Mouse (Mus musculus) limb, embryonic 13.5 days (tissue): ENCODE data around the gene Lhfpl4. TPM values are rescaled to one million over a fixed set of nuclear protein-coding genes. Genes with fewer than 3 reads are reported as not detected.

Source experiments
- ATAC-seq: fragments of 200-750 bp; cut with Nextera tagmentation; 2 replicates; pipeline ENCODE4 v1.8.0; 2017; ENCODE audit warnings: low read depth, moderate number of reproducible peaks, moderate TSS enrichment; ENCODE audit not compliant: low FRiP score
- H3K27ac ChIP-seq: fragments of 300-500 bp; sonication (generic); 2 replicates; pipeline ENCODE4 v1.5.1; 2015; ENCODE audit warnings: inconsistent platforms, mild to moderate bottlenecking, moderate library complexity
- H3K27me3 ChIP-seq: fragments of 300-500 bp; sonication (generic); 2 replicates; pipeline ENCODE4 v1.6.1; 2015; ENCODE audit warnings: mild to moderate bottlenecking, inconsistent platforms
- H3K36me3 ChIP-seq: fragments of 300-500 bp; sonication (generic); 2 replicates; pipeline ENCODE4 v1.6.1; 2015; ENCODE audit warnings: inconsistent platforms, mild to moderate bottlenecking, moderate library complexity
- H3K4me1 ChIP-seq: fragments of 300-500 bp; sonication (generic); 2 replicates; pipeline ENCODE4 v1.6.1; 2015; ENCODE audit warnings: inconsistent platforms
- H3K4me2 ChIP-seq: fragments of 300-500 bp; sonication (generic); replicated peaks from 2 replicates; pipeline ENCODE4 v1.6.1; 2015; ENCODE audit warnings: inconsistent platforms, mild to moderate bottlenecking, moderate library complexity
- H3K4me3 ChIP-seq: fragments of 300-500 bp; sonication (generic); 2 replicates; pipeline ENCODE4 v1.5.1; 2015; ENCODE audit warnings: moderate library complexity, mild to moderate bottlenecking, inconsistent platforms
- H3K9ac ChIP-seq: fragments of 300-500 bp; sonication (generic); 2 replicates; pipeline ENCODE4 v1.6.1; 2015; ENCODE audit warnings: mild to moderate bottlenecking, inconsistent platforms
- H3K9me3 ChIP-seq: fragments of 300-500 bp; sonication (generic); 2 replicates; pipeline ENCODE4 v1.6.1; 2016; ENCODE audit warnings: inconsistent platforms
- WGBS: fragments of 180-500 bp; shearing (Covaris S2); methylation state at CpG from one replicate; pipeline ENCODE4 v1.1.7; 2015; 5-methylcytosine and 5-hydroxymethylcytosine counted together
- polyA plus RNA-seq: library from polyadenylated mRNA; unstranded; fragments of >200 nt; fragmentation: Nextera tagmentation; extraction: Ambion mirVana; gene quantifications from 2 replicates; pipeline ENCODE4 v1.2.1, GENCODE M21; 2015

The Lhfpl4 gene
- polyA plus RNA-seq = 0.80 and 1.1 TPM in 2 replicates

GRCm38 (mm10) chr6:113194841-113195595, at the start of gene Lhfpl4:
Gene Lhfpl4 (minus strand): TSS chr6:113195384.
- H3K9me3 ChIP-seq = no peaks in the 10 kb centered on the region
- H3K27me3 ChIP-seq = peaks cover 63% of the 10 kb centered on the region
- peak within 1 kb of the TSS; percentile 25 for H3K9ac ChIP-seq
- H3K27ac ChIP-seq = no peak within 1 kb of the TSS
- ATAC-seq = no peak
- under 1% methylated on average over 48 of the region's 66 CpGs for WGBS
- H3K4me2 ChIP-seq = peak within 1 kb of the TSS; percentile 74
- peaks cover 13% of the 10 kb centered on the region for H3K4me1 ChIP-seq
- peak within 1 kb of the TSS; percentile 49 for H3K4me3 ChIP-seq
- H3K36me3 ChIP-seq = no peaks in the 10 kb centered on the region

- Histone ChIP-seq H3K9ac (no peak overlapping the region), H3K27me3 (no peaks in the 10 kb centered on the region), H3K4me3 (no peak overlapping the region), H3K27ac (no peak overlapping the region), H3K4me2 (no peak overlapping the region), H3K4me1 (peaks cover 14% of the 10 kb centered on the region), H3K9me3 (no peaks in the 10 kb centered on the region), H3K36me3 (peaks cover 48% of the 10 kb centered on the region)
- 81% methylated on average over 1 of the region's 1 CpGs for WGBS
- no peak for ATAC-seq
Measured at GRCm38 (mm10) chr6:113242753-113243152, 47.6 kb upstream of the Lhfpl4 start.

- no peaks in the 10 kb centered on the region for H3K9me3 ChIP-seq
- H3K4me2 ChIP-seq = peak overlapping the region; percentile 95
- ATAC-seq = no peak
- peaks cover 18% of the 10 kb centered on the region for H3K4me1 ChIP-seq
- peak overlapping the region; percentile 92 for H3K4me3 ChIP-seq
- 37% methylated on average over 6 of the region's 6 CpGs for WGBS
- H3K9ac ChIP-seq = peak overlapping the region; percentile 83
- no peak overlapping the region for H3K27ac ChIP-seq
- H3K27me3 ChIP-seq = no peaks in the 10 kb centered on the region
- peaks cover 28% of the 10 kb centered on the region for H3K36me3 ChIP-seq
Measured at GRCm38 (mm10) chr6:113238442-113238841, 43.3 kb upstream of the Lhfpl4 start.

GRCm38 (mm10) chr6:113237542-113238270, 42.5 kb upstream of the Lhfpl4 start, which contains the start of gene Mtmr14:
Gene Mtmr14 (plus strand): TSS chr6:113237843.
- Histone ChIP-seq H3K9me3 (no peaks in the 10 kb centered on the region), H3K27ac (peak within 1 kb of the TSS; percentile 52; the same call in 1 of the 2 replicates), H3K4me1 (peaks cover 18% of the 10 kb centered on the region), H3K9ac (peak within 1 kb of the TSS; percentile 83), H3K27me3 (no peaks in the 10 kb centered on the region), H3K4me3 (peak within 1 kb of the TSS; percentile 92), H3K4me2 (peak within 1 kb of the TSS; percentile 95), H3K36me3 (peaks cover 22% of the 10 kb centered on the region)
- peak; percentile 99 for ATAC-seq
- WGBS = under 1% methylated on average over 55 of the region's 55 CpGs

GRCm38 (mm10) chr6:113235141-113235540, 40.0 kb upstream of the Lhfpl4 start:
- Histone ChIP-seq H3K27me3 (no peaks in the 10 kb centered on the region), H3K4me2 (no peak overlapping the region), H3K36me3 (peaks cover 4% of the 10 kb centered on the region), H3K9ac (no peak overlapping the region), H3K27ac (no peak overlapping the region), H3K4me3 (no peak overlapping the region), H3K9me3 (no peaks in the 10 kb centered on the region), H3K4me1 (peaks cover 18% of the 10 kb centered on the region)
- WGBS = 65% methylated on average over 5 of the region's 5 CpGs
- no peak for ATAC-seq

GRCm38 (mm10) chr6:113226705-113227104, 31.5 kb upstream of the Lhfpl4 start:
- no peak for ATAC-seq
- H3K9me3 ChIP-seq = no peaks in the 10 kb centered on the region

GRCm38 (mm10) chr6:113225798-113226197, 30.6 kb upstream of the Lhfpl4 start:
- WGBS = 83% methylated on average over 4 of the region's 4 CpGs
- Histone ChIP-seq H3K9ac (no peak overlapping the region), H3K9me3 (no peaks in the 10 kb centered on the region), H3K27me3 (no peaks in the 10 kb centered on the region), H3K4me1 (no peaks in the 10 kb centered on the region), H3K4me2 (no peak overlapping the region), H3K4me3 (no peak overlapping the region), H3K36me3 (no peaks in the 10 kb centered on the region), H3K27ac (no peak overlapping the region)
- ATAC-seq = no peak

More at GRCm38 (mm10) chr6:113226705-113227104, 31.5 kb upstream of the Lhfpl4 start:
- no peak overlapping the region for H3K27ac ChIP-seq
- H3K27me3 ChIP-seq = no peaks in the 10 kb centered on the region
- no peaks in the 10 kb centered on the region for H3K4me1 ChIP-seq
- H3K9ac ChIP-seq = no peak overlapping the region
- no peak overlapping the region for H3K4me2 ChIP-seq
- no peaks in the 10 kb centered on the region for H3K36me3 ChIP-seq
- no peak overlapping the region for H3K4me3 ChIP-seq

GRCm38 (mm10) chr6:113216280-113216679, 21.1 kb upstream of the Lhfpl4 start:
- WGBS = 69% methylated on average over 2 of the region's 2 CpGs
- Histone ChIP-seq H3K27ac (no peak overlapping the region), H3K9ac (no peak overlapping the region), H3K4me1 (no peaks in the 10 kb centered on the region), H3K4me3 (no peak overlapping the region), H3K4me2 (no peak overlapping the region), H3K27me3 (no peaks in the 10 kb centered on the region), H3K9me3 (peaks cover 4% of the 10 kb centered on the region; the same call in 1 of the 2 replicates), H3K36me3 (no peaks in the 10 kb centered on the region)
- no peak for ATAC-seq

GRCm38 (mm10) chr6:113195596-113195992, 410 bp upstream of the Lhfpl4 start:
- Histone ChIP-seq H3K27me3 (peaks cover 63% of the 10 kb centered on the region), H3K4me1 (peaks cover 13% of the 10 kb centered on the region), H3K9ac (no peak overlapping the region), H3K9me3 (no peaks in the 10 kb centered on the region), H3K27ac (no peak overlapping the region), H3K4me3 (peak overlapping the region; percentile 49), H3K36me3 (no peaks in the 10 kb centered on the region), H3K4me2 (peak overlapping the region; percentile 74)
- no peak for ATAC-seq
- whole genome bisulfite sequencing = 17% methylated on average over 9 of the region's 9 CpGs

- H3K36me3 ChIP-seq = no peaks in the 10 kb centered on the region
- H3K4me2 ChIP-seq = peak overlapping the region; percentile 74
- ATAC-seq = no peak
- no peak overlapping the region for H3K27ac ChIP-seq
- H3K27me3 ChIP-seq = peaks cover 63% of the 10 kb centered on the region
- H3K4me3 ChIP-seq = peak overlapping the region; percentile 49
- H3K4me1 ChIP-seq = peaks cover 13% of the 10 kb centered on the region
- no peaks in the 10 kb centered on the region for H3K9me3 ChIP-seq
- WGBS = 4% methylated on average over 5 of the region's 5 CpGs
- H3K9ac ChIP-seq = no peak overlapping the region
Measured at GRCm38 (mm10) chr6:113194517-113194840, 705 bp downstream of the Lhfpl4 start.

GRCm38 (mm10) chr6:113193765-113194460, 1.3 kb downstream of the Lhfpl4 start:
- no peak overlapping the region for H3K9ac ChIP-seq
- WGBS = 3% methylated on average over 46 of the region's 46 CpGs
- H3K4me3 ChIP-seq = peak overlapping the region; percentile 19; the same call in 1 of the 2 replicates
- no peaks in the 10 kb centered on the region for H3K9me3 ChIP-seq
- peaks cover 63% of the 10 kb centered on the region for H3K27me3 ChIP-seq
- peak overlapping the region; percentile 74 for H3K4me2 ChIP-seq
- peaks cover 13% of the 10 kb centered on the region for H3K4me1 ChIP-seq
- H3K36me3 ChIP-seq = no peaks in the 10 kb centered on the region
- H3K27ac ChIP-seq = no peak overlapping the region
- ATAC-seq = 0 out of 2 replicates have a peak, but pooled peaks have one; percentile 19
